Mouse (Mus musculus) stomach, embryonic 14.5 days (tissue): Measurements from ENCODE around the gene Lekr1. TPM values are rescaled to one million over a fixed set of nuclear protein-coding genes. Genes with fewer than 3 reads are reported as not detected.

ENCODE experiments used
- ATAC-seq: fragments of 200-750 bp; cut with Nextera tagmentation; 2 replicates; pipeline ENCODE4 v1.8.0; 2017; ENCODE audit warnings: low read depth, moderate TSS enrichment; ENCODE audit not compliant: insufficient number of reproducible peaks, insufficient read depth, low FRiP score
- H3K27ac ChIP-seq: fragments of 300-500 bp; sonication (generic); 2 replicates; pipeline ENCODE4 v1.5.1; 2014; ENCODE audit warnings: mild to moderate bottlenecking, low read length, moderate library complexity, mixed read lengths
- H3K27me3 ChIP-seq: fragments of 300-500 bp; sonication (generic); 2 replicates; pipeline ENCODE4 v1.6.1; 2014; ENCODE audit warnings: low read length, control low read depth, mixed read lengths; ENCODE audit not compliant: control insufficient read depth, insufficient read depth
- H3K36me3 ChIP-seq: fragments of 300-500 bp; sonication (generic); 2 replicates; pipeline ENCODE4 v1.6.1; 2014; ENCODE audit warnings: mild to moderate bottlenecking, control low read depth, low read length, moderate library complexity, mixed read lengths; ENCODE audit not compliant: control insufficient read depth, insufficient read depth
- H3K4me1 ChIP-seq: fragments of 300-500 bp; sonication (generic); 2 replicates; pipeline ENCODE4 v1.6.1; 2014; ENCODE audit warnings: low read length, control low read depth, mixed read lengths; ENCODE audit not compliant: control insufficient read depth, insufficient read depth
- H3K4me2 ChIP-seq: fragments of 300-500 bp; sonication (generic); replicated peaks from 2 replicates; pipeline ENCODE4 v1.6.1; 2014; ENCODE audit warnings: low read depth, low read length, control low read depth
- H3K4me3 ChIP-seq: fragments of 300-500 bp; sonication (generic); 2 replicates; pipeline ENCODE4 v1.5.1; 2014; ENCODE audit warnings: low read depth, low read length, control low read depth
- H3K9ac ChIP-seq: fragments of 300-500 bp; sonication (generic); replicated peaks from 2 replicates; pipeline ENCODE4 v1.6.1; 2014; ENCODE audit warnings: low read depth, mild to moderate bottlenecking, control low read depth, low read length, moderate library complexity, mixed read lengths
- H3K9me3 ChIP-seq: fragments of 300-500 bp; sonication (generic); 2 replicates; pipeline ENCODE4 v1.6.1; 2016; ENCODE audit warnings: low read depth, low read length, control low read depth; ENCODE audit not compliant: control insufficient read depth
- WGBS: fragments of 180-500 bp; shearing (Covaris S2); extraction: QIAGEN DNeasy Blood & Tissue Kit; methylation state at CpG from one replicate; pipeline ENCODE4 v1.1.7; 2014; 5-methylcytosine and 5-hydroxymethylcytosine counted together
- polyA plus RNA-seq: library from polyadenylated mRNA; unstranded; fragments of >200 nt; fragmentation: Nextera tagmentation; extraction: Ambion mirVana; gene quantifications from 2 replicates; pipeline ENCODE4 v1.2.1, GENCODE M21; 2014

The Lekr1 gene
- polyA plus RNA-seq, 1 experiment from 2014 or later = 12.3 TPM

DNA sequence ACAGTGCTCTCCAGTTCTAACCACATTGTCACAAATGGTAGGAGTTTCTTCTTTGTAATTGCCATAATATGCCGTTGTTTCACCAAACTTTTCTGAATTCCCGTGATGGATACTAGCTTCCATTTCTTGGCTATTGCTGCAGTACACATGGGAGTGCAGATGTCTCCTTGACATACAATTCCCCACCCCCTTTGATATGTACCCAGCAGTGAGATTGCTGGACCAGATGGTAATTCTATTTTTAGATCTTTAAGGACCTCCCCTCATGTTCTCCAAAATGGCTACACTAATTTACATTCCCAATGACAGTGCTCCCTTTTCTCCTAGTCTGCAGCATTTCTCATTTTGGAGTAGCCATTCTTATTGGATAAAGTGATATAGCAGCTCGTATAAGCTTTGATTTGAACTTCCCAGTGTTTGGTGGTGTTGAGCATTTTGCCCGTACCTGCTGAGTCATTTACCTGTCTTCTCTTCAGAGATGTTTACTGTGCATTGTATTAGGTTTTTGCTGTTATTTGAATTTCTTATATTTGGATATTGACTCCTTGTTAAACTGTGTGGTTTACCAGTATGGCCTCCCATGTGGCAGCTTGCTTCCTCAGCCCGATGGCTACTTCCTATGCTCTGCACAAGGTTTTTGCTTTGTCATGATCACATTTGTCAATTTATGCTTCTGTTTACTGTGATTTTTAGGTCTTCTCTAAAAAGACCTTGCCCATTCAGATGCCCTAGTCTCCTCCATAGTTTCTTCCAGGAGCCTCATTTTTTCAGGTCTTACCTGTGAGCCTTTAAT lies 131.5 kb downstream of the Lekr1 start:
- H3K9me3 ChIP-seq = no peaks in the 10 kb centered on the region
- H3K27me3 ChIP-seq = no peaks in the 10 kb centered on the region
- no peak overlapping the region for H3K9ac ChIP-seq
- H3K27ac ChIP-seq = no peak overlapping the region
- H3K4me3 ChIP-seq = no peak overlapping the region
- H3K36me3 ChIP-seq = no peaks in the 10 kb centered on the region
- H3K4me1 ChIP-seq = 0 out of 2 replicates have a peak, but pooled peaks cover 2% of the 10 kb centered on the region
- no peak overlapping the region for H3K4me2 ChIP-seq
- WGBS = 91% methylated on average over 5 of the region's 5 CpGs
- ATAC-seq = no peak

- Histone ChIP-seq H3K9me3 (no peaks in the 10 kb centered on the region), H3K4me3 (no peak overlapping the region), H3K27ac (no peak overlapping the region), H3K36me3 (no peaks in the 10 kb centered on the region), H3K9ac (no peak overlapping the region), H3K4me1 (peaks cover 7% of the 10 kb centered on the region; the same call in 1 of the 2 replicates), H3K27me3 (no peaks in the 10 kb centered on the region), H3K4me2 (no peak overlapping the region)
- 80% methylated on average over 4 of the region's 4 CpGs for WGBS
- no peak for ATAC-seq
Measured at GRCm38 (mm10) chr3:65800962-65801361, 134.9 kb downstream of the Lekr1 start.

DNA sequence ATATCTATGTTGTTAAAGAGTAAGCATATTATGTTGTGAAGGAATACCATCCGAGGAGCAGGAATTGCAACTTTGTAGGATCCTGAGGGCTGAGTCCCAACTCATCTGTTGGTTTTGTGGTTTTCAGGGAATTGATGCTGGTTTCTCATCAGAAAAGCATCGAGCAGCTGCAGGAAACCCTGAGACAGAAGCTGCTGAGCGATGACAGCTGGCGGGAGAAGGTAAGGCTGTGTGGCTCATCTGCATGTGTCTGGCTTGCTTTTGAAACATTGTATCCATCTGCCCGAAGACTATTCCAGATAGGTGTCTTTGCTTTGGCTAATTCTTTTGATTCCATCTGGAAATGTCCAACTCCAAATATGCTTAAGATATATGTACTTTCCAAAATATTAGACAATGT lies 136.2 kb downstream of the Lekr1 start:
- Histone ChIP-seq H3K9ac (no peak overlapping the region), H3K27me3 (no peaks in the 10 kb centered on the region), H3K4me1 (peaks cover 7% of the 10 kb centered on the region; the same call in 1 of the 2 replicates), H3K4me2 (no peak overlapping the region), H3K27ac (no peak overlapping the region), H3K4me3 (no peak overlapping the region), H3K9me3 (no peaks in the 10 kb centered on the region), H3K36me3 (no peaks in the 10 kb centered on the region)
- no peak for ATAC-seq
- 71% methylated on average over 5 of the region's 5 CpGs for WGBS

- H3K27ac ChIP-seq = no peak overlapping the region
- no peaks in the 10 kb centered on the region for H3K36me3 ChIP-seq
- no peaks in the 10 kb centered on the region for H3K27me3 ChIP-seq
- H3K4me1 ChIP-seq = peaks cover 7% of the 10 kb centered on the region; the same call in 1 of the 2 replicates
- no peak overlapping the region for H3K9ac ChIP-seq
- 47% methylated on average over 5 of the region's 5 CpGs for WGBS
- no peak overlapping the region for H3K4me3 ChIP-seq
- no peaks in the 10 kb centered on the region for H3K9me3 ChIP-seq
- H3K4me2 ChIP-seq = no peak overlapping the region
- ATAC-seq = peak; percentile 23; the same call in 1 of the 2 replicates
Measured at GRCm38 (mm10) chr3:65802868-65803267, 136.8 kb downstream of the Lekr1 start.

DNA sequence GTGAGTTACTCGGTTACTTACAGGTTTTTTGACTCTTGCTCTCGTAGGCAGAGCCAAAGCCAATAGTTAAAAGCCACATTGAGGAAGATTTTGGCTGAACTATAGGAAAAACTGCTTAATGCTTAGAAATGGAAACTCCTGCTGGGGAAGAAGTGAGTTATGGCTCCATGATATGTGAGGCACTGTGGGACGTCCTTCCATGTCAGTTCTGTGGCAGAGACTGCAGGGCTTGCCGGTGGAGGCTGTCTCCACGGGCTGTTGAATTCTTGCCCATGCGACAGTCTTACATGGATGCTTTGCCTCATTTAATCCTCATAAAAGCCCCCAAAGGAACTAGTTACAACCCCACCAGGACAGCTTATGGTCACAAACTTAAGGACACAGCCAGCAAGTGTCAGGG lies 148.9 kb downstream of the Lekr1 start:
- H3K4me1 ChIP-seq = no peaks in the 10 kb centered on the region
- no peak for ATAC-seq
- H3K4me3 ChIP-seq = no peak overlapping the region
- H3K36me3 ChIP-seq = no peaks in the 10 kb centered on the region
- no peaks in the 10 kb centered on the region for H3K27me3 ChIP-seq
- H3K9me3 ChIP-seq = no peaks in the 10 kb centered on the region
- 87% methylated on average over 6 of the region's 6 CpGs for WGBS
- H3K27ac ChIP-seq = no peak overlapping the region
- H3K9ac ChIP-seq = no peak overlapping the region
- no peak overlapping the region for H3K4me2 ChIP-seq

DNA sequence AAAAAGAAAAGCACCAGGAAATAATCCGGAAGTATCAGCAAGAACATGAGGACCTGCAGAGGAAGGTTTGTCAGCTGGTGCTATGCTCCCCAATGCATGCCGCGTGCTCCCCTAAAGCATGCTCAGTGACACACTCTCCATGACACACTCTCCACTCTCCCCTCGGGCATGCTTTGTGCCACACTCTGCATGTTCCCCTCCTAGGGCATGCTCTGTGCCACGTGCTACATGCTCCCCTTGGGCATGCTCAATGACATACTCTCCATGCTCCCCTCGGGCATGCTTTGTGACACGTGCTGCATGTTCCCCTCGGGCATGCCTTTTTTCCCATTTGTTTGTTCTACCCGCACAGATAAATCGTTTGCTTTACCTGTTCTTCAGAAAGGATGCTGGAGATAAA lies 150.0 kb downstream of the Lekr1 start:
- ATAC-seq = no peak
- no peaks in the 10 kb centered on the region for H3K36me3 ChIP-seq
- WGBS = 78% methylated on average over 10 of the region's 10 CpGs
- no peak overlapping the region for H3K9ac ChIP-seq
- no peak overlapping the region for H3K27ac ChIP-seq
- H3K4me3 ChIP-seq = no peak overlapping the region
- no peaks in the 10 kb centered on the region for H3K4me1 ChIP-seq
- no peak overlapping the region for H3K4me2 ChIP-seq
- no peaks in the 10 kb centered on the region for H3K9me3 ChIP-seq
- H3K27me3 ChIP-seq = no peaks in the 10 kb centered on the region

DNA sequence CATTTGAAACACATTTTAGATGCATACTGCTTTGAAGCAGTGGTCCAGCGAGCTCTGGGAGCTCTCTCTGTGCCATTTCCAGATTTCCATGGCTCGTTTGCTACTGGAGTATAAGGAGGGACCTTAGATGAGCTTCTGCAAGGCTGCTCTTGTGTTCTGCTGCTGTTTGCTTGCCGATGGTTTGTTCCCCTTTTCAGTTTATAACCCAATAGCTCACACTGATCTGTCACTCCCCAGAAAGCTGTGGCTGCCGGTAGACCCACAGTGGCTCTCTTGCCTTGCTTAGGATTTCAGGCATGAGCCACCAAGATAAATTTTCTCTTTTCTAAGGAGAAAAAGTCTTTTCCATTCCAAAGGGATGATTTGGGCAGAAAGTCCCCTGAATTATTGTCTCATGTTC lies 152.6 kb downstream of the Lekr1 start:
- ATAC-seq = no peak
- H3K9ac ChIP-seq = no peak overlapping the region
- WGBS = 78% methylated on average over 4 of the region's 4 CpGs

DNA sequence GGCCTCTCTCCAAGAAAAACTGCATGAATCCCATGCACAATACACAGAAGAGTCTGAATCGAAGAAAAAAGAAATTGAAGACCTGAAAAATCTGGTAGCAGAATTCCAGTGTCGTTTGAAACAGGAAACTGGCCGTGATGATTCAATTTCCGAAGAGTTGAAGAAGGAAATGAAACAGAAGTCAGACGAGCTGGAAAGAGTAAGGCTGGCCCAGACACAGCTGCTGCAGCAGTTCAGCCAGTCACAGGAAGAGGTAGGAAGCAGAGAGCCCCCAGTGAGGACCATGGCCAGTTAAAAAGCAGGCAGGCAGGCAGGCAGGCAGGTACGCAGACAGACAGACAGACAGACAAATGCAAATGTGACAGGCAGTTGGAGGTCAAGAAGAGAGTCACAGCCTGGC lies 153.8 kb downstream of the Lekr1 start:
- ATAC-seq = no peak
- Histone ChIP-seq H3K27ac (no peak overlapping the region), H3K27me3 (no peaks in the 10 kb centered on the region), H3K36me3 (no peaks in the 10 kb centered on the region), H3K9ac (no peak overlapping the region), H3K9me3 (no peaks in the 10 kb centered on the region), H3K4me3 (no peak overlapping the region), H3K4me1 (no peaks in the 10 kb centered on the region), H3K4me2 (no peak overlapping the region)
- WGBS = 42% methylated on average over 6 of the region's 6 CpGs

More for the DNA sequence above, 152.6 kb downstream of the Lekr1 start:
- Histone ChIP-seq H3K36me3 (no peaks in the 10 kb centered on the region), H3K9me3 (no peaks in the 10 kb centered on the region), H3K4me2 (no peak overlapping the region), H3K4me1 (no peaks in the 10 kb centered on the region), H3K27me3 (no peaks in the 10 kb centered on the region), H3K27ac (no peak overlapping the region), H3K4me3 (no peak overlapping the region)

DNA sequence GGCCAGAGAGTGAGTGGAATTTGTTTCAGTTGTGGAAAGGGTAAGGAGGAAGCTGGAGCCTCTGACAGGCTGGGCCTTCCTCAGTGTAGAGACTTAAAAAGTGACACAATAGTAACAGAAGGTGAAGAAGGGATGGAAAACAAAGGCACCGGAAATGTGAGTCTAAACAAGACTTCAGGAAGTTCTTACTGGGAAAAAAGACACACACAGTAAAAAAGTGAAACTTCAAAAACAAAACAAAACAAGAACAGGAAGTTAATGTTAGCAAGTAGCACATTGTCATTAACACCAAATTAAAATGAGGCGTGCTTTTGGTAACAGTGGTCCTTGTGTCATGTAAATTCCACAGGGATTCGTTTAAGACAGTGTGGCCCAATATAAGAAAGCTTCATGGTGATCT lies 158.9 kb downstream of the Lekr1 start:
- no peak overlapping the region for H3K4me3 ChIP-seq
- H3K4me1 ChIP-seq = no peaks in the 10 kb centered on the region
- no peaks in the 10 kb centered on the region for H3K9me3 ChIP-seq
- WGBS = 70% methylated on average over 3 of the region's 3 CpGs
- H3K27ac ChIP-seq = 0 out of 2 replicates have a peak overlapping the region, but pooled peaks have one; percentile 21
- H3K36me3 ChIP-seq = no peaks in the 10 kb centered on the region
- H3K4me2 ChIP-seq = no peak overlapping the region
- no peaks in the 10 kb centered on the region for H3K27me3 ChIP-seq
- H3K9ac ChIP-seq = no peak overlapping the region
- no peak for ATAC-seq
